Mouse (Mus musculus): ENCODE measurements around the gene Cd209a.

GRCm38 (mm10) chr8:3720551-3720950, 28.2 kb downstream of the Cd209a start, which contains the start of gene Clec4g:
- TF ChIP-seq EP300 (IDR thresholded peaks at IDR 0.05; ENCODE audit: low read depth) = no peak
- no peak for TF ChIP-seq CTCF (IDR thresholded peaks at IDR 0.05; ENCODE audit: low read depth)

All from liver, embryonic 14.5 days (tissue).